Mouse (Mus musculus) stomach, postnatal 0 days (tissue): ENCODE data around the gene Lpin3.

Experiments
- CTCF ChIP-seq: IDR thresholded peaks from 2 replicates; pipeline ENCODE4 v1.5.1; 2016; ENCODE audit warnings: antibody characterized with exemption, low read depth, mild to moderate bottlenecking, moderate library complexity
- EP300 ChIP-seq: optimal IDR thresholded peaks from 2 replicates; pipeline ENCODE3; 2016; ENCODE audit warnings: antibody characterized with exemption

DNA sequence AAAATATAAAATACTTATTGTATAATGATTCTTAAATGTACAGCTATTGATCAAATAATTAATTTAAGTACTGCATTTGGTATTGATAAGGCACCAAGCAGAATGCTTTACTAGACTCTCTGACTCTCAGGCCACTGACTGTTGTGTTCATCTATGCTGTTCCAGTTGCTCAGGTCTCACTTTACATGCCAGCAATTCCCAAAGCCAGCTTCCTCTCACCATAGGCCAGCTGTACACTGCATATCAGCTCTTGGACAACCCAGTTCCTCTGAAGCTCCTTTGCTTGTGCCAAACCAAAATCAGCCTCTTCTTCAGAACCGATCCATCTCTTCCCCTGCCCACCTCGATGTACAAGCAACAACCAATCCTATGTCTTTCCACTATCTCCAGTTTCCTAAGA is 32.3 kb upstream of the Lpin3 start:
- no peak for TF ChIP-seq CTCF
- no peak for TF ChIP-seq EP300
